Mouse (Mus musculus) kidney, postnatal 14 days (tissue): ENCODE results near the gene Cyb561d1.

Source experiments
- DNase-seq: peaks from one replicate; pipeline ENCODE4 v3.0.0; 2022; ENCODE audit warnings: mixed read lengths

Gene Cyb561d1

GRCm38 (mm10) chr3:108166486-108167211, 34.4 kb downstream of the Cyb561d1 start:
- peak; percentile 60 for DNase-seq

- no peak for DNase-seq
Measured at GRCm38 (mm10) chr3:108165532-108166315, 35.3 kb downstream of the Cyb561d1 start.

- DNase-seq = peak; percentile 83
Measured at GRCm38 (mm10) chr3:108164807-108165206, 36.2 kb downstream of the Cyb561d1 start.

GRCm38 (mm10) chr3:108164091-108164490, 36.9 kb downstream of the Cyb561d1 start:
- DNase-seq = no peak

GRCm38 (mm10) chr3:108158383-108159037, 42.5 kb downstream of the Cyb561d1 start:
- DNase-seq = no peak

GRCm38 (mm10) chr3:108154656-108155055, 46.4 kb downstream of the Cyb561d1 start, which contains the start of gene Gpr61:
Gene Gpr61 (minus strand): TSS chr3:108154882.
- no peak for DNase-seq

GRCm38 (mm10) chr3:108152290-108152689, 48.7 kb downstream of the Cyb561d1 start:
- no peak for DNase-seq

- peak; percentile 92 for DNase-seq
Measured at GRCm38 (mm10) chr3:108147386-108148235, 53.4 kb downstream of the Cyb561d1 start.

- no peak for DNase-seq
Measured at GRCm38 (mm10) chr3:108146671-108147070, 54.3 kb downstream of the Cyb561d1 start.
